Mouse (Mus musculus) embryonic facial prominence, embryonic 14.5 days (tissue): ENCODE results near the gene Cflar. TPM values are rescaled to one million over a fixed set of nuclear protein-coding genes. Genes with fewer than 3 reads are reported as not detected.
A peak's percentile ranks its signal among the peaks of the same experiment; 100 is the strongest.
"Not testable (repeated sequence)": the region's sequence is repeated elsewhere in the genome, so short reads cannot be mapped to it uniquely, and the experiment has no call there.

ENCODE experiments used
- ATAC-seq: fragments of 200-750 bp; cut with Nextera tagmentation; 2 replicates; pipeline ENCODE4 v1.8.0; 2017; ENCODE audit warnings: low read depth, moderate number of reproducible peaks, moderate TSS enrichment
- DNase-seq: peaks from one replicate; pipeline ENCODE4 v3.0.0-alpha.2; 2015; ENCODE audit warnings: low spot score
- H3K27ac ChIP-seq: fragments of 300-500 bp; sonication (generic); replicated peaks from 2 replicates; pipeline ENCODE4 v1.5.1; 2014; ENCODE audit warnings: low read depth, mild to moderate bottlenecking, low read length, moderate library complexity
- H3K27me3 ChIP-seq: fragments of 300-500 bp; sonication (generic); replicated peaks from 2 replicates; pipeline ENCODE4 v1.6.1; 2014; ENCODE audit warnings: low read length; ENCODE audit not compliant: control insufficient read depth, insufficient read depth
- H3K36me3 ChIP-seq: fragments of 300-500 bp; sonication (generic); 2 replicates; pipeline ENCODE4 v1.6.1; 2014; ENCODE audit warnings: low read length, mixed read lengths; ENCODE audit not compliant: control insufficient read depth, insufficient read depth
- H3K4me1 ChIP-seq: fragments of 300-500 bp; sonication (generic); 2 replicates; pipeline ENCODE4 v1.6.1; 2014; ENCODE audit warnings: antibody characterized with exemption, low read length; ENCODE audit not compliant: control insufficient read depth, insufficient read depth
- H3K4me2 ChIP-seq: fragments of 300-500 bp; sonication (generic); 2 replicates; pipeline ENCODE4 v1.6.1; 2014; ENCODE audit warnings: low read depth, mild to moderate bottlenecking, low read length, moderate library complexity, mixed read lengths
- H3K4me3 ChIP-seq: fragments of 300-500 bp; sonication (generic); 2 replicates; pipeline ENCODE4 v1.5.1; 2014; ENCODE audit warnings: low read depth, mild to moderate bottlenecking, low read length
- H3K9ac ChIP-seq: fragments of 300-500 bp; sonication (generic); 2 replicates; pipeline ENCODE4 v1.6.1; 2014; ENCODE audit warnings: low read depth, mild to moderate bottlenecking, low read length, moderate library complexity, mixed read lengths
- H3K9me3 ChIP-seq: fragments of 300-500 bp; sonication (generic); 2 replicates; pipeline ENCODE4 v1.6.1; 2016; ENCODE audit warnings: low read length; ENCODE audit not compliant: control insufficient read depth
- WGBS: fragments of 180-500 bp; shearing (Covaris S2); extraction: QIAGEN DNeasy Blood & Tissue Kit; methylation state at CpG from one replicate; pipeline ENCODE4 v1.1.7; 2014; 5-methylcytosine and 5-hydroxymethylcytosine counted together
- polyA plus RNA-seq: library from polyadenylated mRNA; unstranded; fragments of >200 nt; fragmentation: Nextera tagmentation; extraction: Ambion mirVana; gene quantifications from 2 replicates; pipeline ENCODE4 v1.2.1, GENCODE M21; 2014

The Cflar gene
- polyA plus RNA-seq, 1 experiment from 2014 or later, result 32.4 TPM

DNA sequence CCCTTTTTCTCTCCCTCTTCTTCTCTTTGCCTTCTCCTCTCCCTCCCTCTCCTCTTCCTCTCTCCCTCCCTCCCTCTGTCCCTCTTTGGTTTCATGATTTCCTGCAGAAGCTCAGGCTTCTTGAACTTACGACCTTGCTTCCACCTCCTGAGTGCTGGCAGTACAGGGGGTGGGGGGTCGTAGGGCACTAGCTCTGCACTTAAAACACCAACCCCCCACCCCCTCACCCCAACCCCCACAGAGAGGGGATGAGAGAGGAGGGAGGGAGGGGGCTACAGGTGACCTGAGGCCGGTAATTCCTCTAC is 84.7 kb downstream of the Cflar start:
- DNase-seq, result no peak

GRCm38 (mm10) chr1:58796853-58797252 is 85.5 kb downstream of the Cflar start:
- DNase-seq (no peak), ATAC-seq (no peak)
- peaks cover 7% of the 10 kb centered on the region; the same call in 1 of the 2 replicates for H3K36me3 ChIP-seq
- no peak overlapping the region; the same call in 1 of the 2 replicates for H3K4me3 ChIP-seq
- 0 out of 2 replicates have a peak, but pooled peaks cover 4% of the 10 kb centered on the region for H3K9me3 ChIP-seq
- WGBS, result 48% methylated on average over 4 of the region's 4 CpGs
- H3K4me1 ChIP-seq, result peaks cover 11% of the 10 kb centered on the region
- no peak overlapping the region for H3K27ac ChIP-seq
- no peaks in the 10 kb centered on the region for H3K27me3 ChIP-seq
- no peak overlapping the region for H3K9ac ChIP-seq
- peak overlapping the region; percentile 26 for H3K4me2 ChIP-seq

More for the DNA sequence above, 84.7 kb downstream of the Cflar start:
- Histone ChIP-seq H3K4me2 (peak overlapping the region; percentile 87), H3K27ac (peak overlapping the region; percentile 84; the same call in 1 of the 2 replicates), H3K4me3 (peak overlapping the region; percentile 68), H3K9ac (peak overlapping the region; percentile 86), H3K36me3 (peaks cover 7% of the 10 kb centered on the region; the same call in 1 of the 2 replicates), H3K9me3 (0 out of 2 replicates have a peak, but pooled peaks cover 4% of the 10 kb centered on the region), H3K4me1 (peaks cover 11% of the 10 kb centered on the region), H3K27me3 (no peaks in the 10 kb centered on the region)
- no peak for ATAC-seq
- 1% methylated on average over 3 of the region's 3 CpGs for WGBS

DNA sequence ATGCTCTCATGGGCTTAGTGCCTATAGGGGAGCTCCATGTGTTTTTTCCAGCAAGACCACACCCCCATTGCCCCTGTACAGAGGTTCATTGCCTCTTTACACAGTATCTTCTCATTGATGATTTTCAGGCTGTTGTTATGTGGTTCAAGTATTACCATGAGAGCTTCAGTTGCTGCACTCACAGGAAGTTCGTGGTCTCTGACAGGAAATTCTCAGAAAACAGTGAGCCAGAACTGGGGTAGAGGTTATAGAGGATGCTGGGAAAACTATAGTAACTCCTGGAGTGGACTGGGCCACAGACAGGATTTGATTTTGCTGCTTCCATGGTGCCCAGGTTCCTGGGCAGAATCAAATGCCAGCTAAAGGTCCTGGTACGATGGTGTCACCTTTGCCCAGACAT is 86.1 kb downstream of the Cflar start:
- Histone ChIP-seq H3K36me3 (peaks cover 7% of the 10 kb centered on the region; the same call in 1 of the 2 replicates), H3K27ac (no peak overlapping the region), H3K4me3 (no peak overlapping the region), H3K27me3 (no peaks in the 10 kb centered on the region), H3K9ac (no peak overlapping the region), H3K9me3 (0 out of 2 replicates have a peak, but pooled peaks cover 4% of the 10 kb centered on the region), H3K4me2 (0 out of 2 replicates have a peak overlapping the region, but pooled peaks have one; percentile 26), H3K4me1 (peaks cover 11% of the 10 kb centered on the region)
- DNase-seq (no peak), ATAC-seq (no peak)
- WGBS, result 75% methylated on average over 2 of the region's 2 CpGs

DNA sequence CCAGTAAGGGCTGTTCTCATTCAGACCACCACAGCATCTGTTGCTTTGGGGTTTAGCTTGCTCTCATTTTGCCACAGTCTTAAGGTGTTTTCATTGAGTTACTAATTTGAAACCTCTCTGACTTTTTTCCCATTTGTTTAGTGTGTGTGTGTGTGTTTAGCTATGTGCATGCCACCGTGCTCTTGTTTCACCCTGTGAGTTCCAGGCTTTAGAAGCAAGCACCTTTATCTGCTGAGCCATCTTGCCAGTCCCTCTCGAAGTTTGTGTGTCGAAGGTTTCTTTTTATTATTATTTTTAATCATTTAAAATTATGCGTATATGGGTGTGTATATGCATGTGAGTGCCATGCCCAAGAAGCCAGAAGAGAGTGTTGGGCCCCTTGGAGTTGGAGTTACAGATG is 87.6 kb downstream of the Cflar start:
- no peak for DNase-seq
- no peak for ATAC-seq
- H3K4me3 ChIP-seq, result no peak overlapping the region
- 0 out of 2 replicates have a peak, but pooled peaks cover 4% of the 10 kb centered on the region for H3K9me3 ChIP-seq
- H3K9ac ChIP-seq, result no peak overlapping the region
- peaks cover 7% of the 10 kb centered on the region; the same call in 1 of the 2 replicates for H3K36me3 ChIP-seq
- H3K27ac ChIP-seq, result no peak overlapping the region
- no peak overlapping the region for H3K4me2 ChIP-seq
- no peaks in the 10 kb centered on the region for H3K27me3 ChIP-seq
- peaks cover 11% of the 10 kb centered on the region for H3K4me1 ChIP-seq
- 93% methylated on average over 4 of the region's 4 CpGs for WGBS

- not testable (repeated sequence) for H3K36me3 ChIP-seq, H3K27me3 ChIP-seq, H3K4me3 ChIP-seq, ATAC-seq, H3K4me1 ChIP-seq, H3K4me2 ChIP-seq, H3K27ac ChIP-seq, DNase-seq, H3K9me3 ChIP-seq, H3K9ac ChIP-seq
- WGBS, result 82% methylated on average over 7 of the region's 7 CpGs
These were observed 89.3 kb downstream of the Cflar start for GRCm38 (mm10) chr1:58800644-58801043.

GRCm38 (mm10) chr1:58801558-58802285 is 90.4 kb downstream of the Cflar start:
- peaks cover 6% of the 10 kb centered on the region; the same call in 1 of the 2 replicates for H3K4me1 ChIP-seq

GRCm38 (mm10) chr1:58802322-58803273 is 91.3 kb downstream of the Cflar start:
- Histone ChIP-seq H3K27me3 (no peaks in the 10 kb centered on the region), H3K9me3 (0 out of 2 replicates have a peak, but pooled peaks cover 4% of the 10 kb centered on the region), H3K4me1 (no peaks in the 10 kb centered on the region), H3K4me2 (no peak overlapping the region), H3K9ac (no peak overlapping the region), H3K36me3 (peaks cover 7% of the 10 kb centered on the region; the same call in 1 of the 2 replicates), H3K4me3 (no peak overlapping the region), H3K27ac (no peak overlapping the region)
- DNase-seq, result peak; percentile 22
- 79% methylated on average over 18 of the region's 18 CpGs for WGBS
- ATAC-seq, result no peak

More at GRCm38 (mm10) chr1:58801558-58802285, 90.4 kb downstream of the Cflar start:
- H3K27me3 ChIP-seq, result no peaks in the 10 kb centered on the region
- ATAC-seq (no peak), DNase-seq (no peak)
- H3K27ac ChIP-seq, result no peak overlapping the region
- H3K9ac ChIP-seq, result no peak overlapping the region
- 0 out of 2 replicates have a peak, but pooled peaks cover 4% of the 10 kb centered on the region for H3K9me3 ChIP-seq
- WGBS, result 93% methylated on average over 8 of the region's 8 CpGs
- H3K4me2 ChIP-seq, result no peak overlapping the region
- H3K36me3 ChIP-seq, result peaks cover 7% of the 10 kb centered on the region; the same call in 1 of the 2 replicates
- H3K4me3 ChIP-seq, result no peak overlapping the region

GRCm38 (mm10) chr1:58803531-58803930 is 92.2 kb downstream of the Cflar start:
- no peak overlapping the region for H3K27ac ChIP-seq
- H3K36me3 ChIP-seq, result peaks cover 7% of the 10 kb centered on the region; the same call in 1 of the 2 replicates
- no peaks in the 10 kb centered on the region for H3K27me3 ChIP-seq
- no peak overlapping the region for H3K4me2 ChIP-seq
- no peak overlapping the region for H3K9ac ChIP-seq
- no peaks in the 10 kb centered on the region for H3K4me1 ChIP-seq
- 0 out of 2 replicates have a peak, but pooled peaks cover 4% of the 10 kb centered on the region for H3K9me3 ChIP-seq
- 86% methylated on average over 6 of the region's 6 CpGs for WGBS
- DNase-seq (no peak), ATAC-seq (no peak)
- H3K4me3 ChIP-seq, result no peak overlapping the region
